8 mouse cellular contexts compared by ENCODE assay signal in genomic region chr1:163150203-163150855, GRCm38 (mm10).
DNase-seq lines count a peak whose midpoint lies in the region; ATAC-seq and TF ChIP-seq lines count a peak whose summit lies in the region.

No protein-coding gene starts in this region.

- DNase-seq in thymus, postnatal 14 days, result peak; percentile 3
- no peak for DNase-seq in thymus, postnatal 0 days (ENCODE audit: low spot score)
- DNase-seq in embryo, embryonic 10.5 days (ENCODE audit: low spot score), result peak; percentile 93
- DNase-seq in gastrocnemius, postnatal 25 days, result peak; percentile 33
- DNase-seq in induced T-regulatory cell, adult 2 months (ENCODE audit: low read depth), result peak; percentile 24
- peak; percentile 65 to 75 for DNase-seq in left cerebral cortex, adult 2 months (ENCODE audit: extremely low spot score in 1 of 2, low spot score in 2 of 2)
- peak; percentile 95 for DNase-seq in midbrain, embryonic 11.5 days (ENCODE audit: low spot score, missing footprints)
- peak; percentile 10 for DNase-seq in splenic B cell, adult 2 months (ENCODE audit: low read depth, low spot score)

- TF ChIP-seq CTCF in left cerebral cortex, adult 2 months (IDR thresholded peaks at IDR 0.05), result peak; percentile 93

- 40% methylated on average over 13 of the region's 13 CpGs for WGBS in midbrain, embryonic 11.5 days

- peak; percentile 95 for ATAC-seq in midbrain, embryonic 11.5 days (ENCODE audit: low FRiP score)

- intact Hi-C loops in left cerebral cortex, adult 2 months (cut with DNase I), result loop anchor here (1.0 to 10.0 kb wide), 5 partner anchors 252 to 984 kb away; partner anchors contain the start of gene Gorab

- H3K27me3 ChIP-seq in midbrain, embryonic 11.5 days (ENCODE audit: control insufficient read depth, insufficient read depth, low read length), result no peaks in the 10 kb centered on the region
- H3K27me3 ChIP-seq in splenic B cell, adult 2 months (ENCODE audit: control insufficient read depth, insufficient read depth, low read length, poor library complexity, severe bottlenecking), result no peaks in the 10 kb centered on the region

- H3K9me3 ChIP-seq in midbrain, embryonic 11.5 days (ENCODE audit: control insufficient read depth, low read length), result no peaks in the 10 kb centered on the region

- H3K27ac ChIP-seq in left cerebral cortex, adult 2 months, result no peak overlapping the region
- H3K27ac ChIP-seq in midbrain, embryonic 11.5 days (ENCODE audit: low read depth, low read length), result no peak overlapping the region

- H3K4me1 ChIP-seq in midbrain, embryonic 11.5 days (ENCODE audit: control insufficient read depth, insufficient read depth, low read length), result no peaks in the 10 kb centered on the region

- H3K36me3 ChIP-seq in midbrain, embryonic 11.5 days (ENCODE audit: control insufficient read depth, insufficient read depth, low read length), result no peaks in the 10 kb centered on the region
- H3K36me3 ChIP-seq in splenic B cell, adult 2 months (ENCODE audit: control insufficient read depth, insufficient read depth, low read length, poor library complexity, severe bottlenecking), result no peaks in the 10 kb centered on the region

- peak overlapping the region; percentile 42; the same call in 1 of the 2 replicates for H3K9ac ChIP-seq in midbrain, embryonic 11.5 days (ENCODE audit: low read length)

- H3K4me2 ChIP-seq in midbrain, embryonic 11.5 days, result peak overlapping the region; percentile 35

- H3K4me3 ChIP-seq in left cerebral cortex, adult 2 months, result peak overlapping the region; percentile 42
- H3K4me3 ChIP-seq in midbrain, embryonic 11.5 days (ENCODE audit: low read depth, low read length), result no peak overlapping the region; the same call in 1 of the 2 replicates
